Mouse (Mus musculus): Measurements from ENCODE around the gene Dnah2. TPM values are rescaled to one million over a fixed set of nuclear protein-coding genes. Genes with fewer than 3 reads are reported as not detected.

Gene Dnah2
- total and polyA plus RNA-seq, 3 experiments = under 0.01 to 0.03 TPM; not detected in 1

DNA sequence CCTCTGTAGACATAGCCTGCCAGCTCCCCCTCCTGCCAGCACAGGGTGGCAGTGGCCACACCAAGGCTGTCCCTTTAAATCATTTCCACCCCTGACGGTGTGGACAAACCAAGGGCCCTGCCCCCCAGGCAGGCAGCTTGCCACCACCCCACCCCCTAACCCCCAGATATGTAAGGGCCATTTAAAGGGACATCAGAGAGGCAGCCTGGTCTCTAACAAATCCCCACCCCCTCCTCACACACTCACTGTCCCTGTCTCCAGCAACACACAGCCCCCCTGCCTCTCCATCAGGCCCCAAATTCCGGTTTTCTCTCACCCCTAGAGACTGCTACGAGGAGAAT is 133.6 kb downstream of the Dnah2 start (continued):
- TF ChIP-seq PAX5 (IDR thresholded peaks at IDR 0.05; ENCODE audit: low read length) (no peak), EP300 (IDR thresholded peaks at IDR 0.05; ENCODE audit: low read length) (no peak), CHD1 (IDR thresholded peaks at IDR 0.05; ENCODE audit: low read depth, low read length) (no peak), POLR2AphosphoS2 (IDR thresholded peaks at IDR 0.05; ENCODE audit: low read depth, low read length) (no peak), UBTF (IDR thresholded peaks at IDR 0.05; ENCODE audit: low read depth, low read length) (no peak), ZMIZ1 (IDR thresholded peaks at IDR 0.05; ENCODE audit: low read depth, low read length) (no peak)

DNA sequence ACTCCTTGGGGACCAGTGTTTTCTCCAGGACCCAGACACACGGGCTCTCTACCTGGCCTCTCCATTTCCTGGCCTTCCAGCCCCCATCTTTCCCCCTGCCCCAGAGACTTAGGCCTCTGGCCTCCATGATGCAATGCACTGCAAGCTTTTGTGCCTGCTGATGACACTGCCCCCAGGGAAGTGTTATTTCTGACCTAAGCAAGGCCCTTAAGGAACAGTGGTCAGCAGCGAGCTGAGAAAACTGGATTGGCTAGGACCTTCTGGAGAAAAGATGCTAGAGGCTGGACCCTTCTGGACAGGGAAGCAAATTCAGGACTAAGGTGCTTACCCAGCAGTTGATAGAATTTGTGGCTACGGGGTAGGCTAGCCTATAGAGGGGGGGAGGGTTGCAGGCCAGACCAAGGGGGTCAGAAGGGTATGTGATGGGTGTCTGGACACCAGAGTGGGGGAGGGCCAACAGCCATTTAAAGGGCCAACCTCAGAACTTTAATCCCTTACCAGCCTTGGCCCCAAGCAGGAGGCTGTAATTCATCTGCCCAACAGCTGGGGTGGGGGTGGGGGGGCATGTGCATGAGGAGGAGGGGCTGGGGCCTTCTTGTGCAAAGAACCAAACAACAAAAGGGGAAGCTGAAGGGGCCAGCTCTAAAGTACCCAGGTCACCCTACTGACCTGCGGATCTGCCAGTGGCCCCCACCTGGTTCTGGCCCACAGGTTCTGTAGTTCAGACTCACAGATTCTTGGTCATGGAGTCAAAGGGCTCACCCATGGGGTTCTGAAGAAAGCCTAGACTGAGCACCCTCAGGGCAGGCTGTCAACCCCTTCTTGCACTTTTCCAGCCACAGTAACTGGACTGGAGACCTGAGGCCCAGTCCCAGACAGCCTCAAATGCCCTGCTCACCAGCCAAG is 134.2 kb downstream of the Dnah2 start:
- Histone ChIP-seq H3K36me3 (replicated peaks in 1 of 2; ENCODE audit: control insufficient read depth in 1 of 2, insufficient read depth in 1 of 2, low read length in 1 of 2) (no peaks in the 10 kb centered on the region), H3K27me3 (replicated peaks) (peaks cover 33% of the 10 kb centered on the region), H3K4me2 (ENCODE audit: insufficient read depth, low read depth, poor library complexity, severe bottlenecking) (peak overlapping the region; percentile 52), H3K4me1 (ENCODE audit: control insufficient read depth in 1 of 2, insufficient read depth in 2 of 2) (peaks cover 41 to 78% of the 10 kb centered on the region in 2 experiments), H3K9ac (ENCODE audit: insufficient read depth, low read depth) (peak overlapping the region; percentile 77), H3K9me3 (replicated peaks; ENCODE audit: low read length) (no peaks in the 10 kb centered on the region), H3K79me2 (replicated peaks; ENCODE audit: control insufficient read depth, extremely low read depth, insufficient read depth, poor library complexity, severe bottlenecking) (no peaks in the 10 kb centered on the region), H3K27ac (ENCODE audit: insufficient read depth, low read depth) (peak overlapping the region; percentile 92), H3K4me3 (replicated peaks in 1 of 3; ENCODE audit: low read depth in 2 of 3, low read length in 2 of 3, poor library complexity in 1 of 3) (peak overlapping the region in 2 of 3 experiments; percentile 17 to 62)
- dilution Hi-C loops (cut with MboI; ENCODE audit: extremely low pct_ligation_motif_present, extremely low pct_unique_long_range_greater_than_20kb, low sequenced_read_pairs) (no loop called here), in situ Hi-C loops (cut with MboI; ENCODE audit: low pct_ligation_motif_present, low pct_unique_long_range_greater_than_20kb, low sequenced_read_pairs) (no loop called here)
- TF ChIP-seq USF1 (IDR thresholded peaks at IDR 0.05; ENCODE audit: low read depth, low read length) (no peak), BHLHE40 (IDR thresholded peaks at IDR 0.05; ENCODE audit: low read depth, low read length) (peak; percentile 40; the same call in 1 of the 2 replicates), TBP (conservative IDR thresholded peaks at IDR 0.05; ENCODE audit: low read depth, low read length) (0 out of 2 replicates have a peak, but pooled peaks have one; percentile 35), IRF4 (IDR thresholded peaks at IDR 0.05; ENCODE audit: low read depth, low read length) (no peak), NELFE (IDR thresholded peaks at IDR 0.05; ENCODE audit: low read depth, low read length) (0 out of 2 replicates have a peak, but pooled peaks have one; percentile 13), HCFC1 (IDR thresholded peaks at IDR 0.05; ENCODE audit: low read depth, low read length) (peak; percentile 17; the same call in 1 of the 2 replicates), USF2 (conservative IDR thresholded peaks at IDR 0.05; ENCODE audit: low read depth, low read length) (no peak), MAZ (IDR thresholded peaks at IDR 0.05; ENCODE audit: low read depth, low read length) (peak; percentile 93), MEF2A (IDR thresholded peaks at IDR 0.05; ENCODE audit: borderline replicate concordance, low read depth, low read length) (peak; percentile 51; the same call in 1 of the 2 replicates), ZKSCAN1 (IDR thresholded peaks at IDR 0.05; ENCODE audit: borderline replicate concordance, low read depth, low read length) (no peak), CTCF (conservative IDR thresholded peaks at IDR 0.05 in 1 of 2, IDR thresholded peaks at IDR 0.05 in 1 of 2; ENCODE audit: low read depth in 2 of 2, low read length in 2 of 2) (no peak)
- no peak for DNase-seq (ENCODE audit: extremely low read depth)
